Mouse (Mus musculus): ENCODE data around the gene Rnf126.

Gene Rnf126

DNA sequence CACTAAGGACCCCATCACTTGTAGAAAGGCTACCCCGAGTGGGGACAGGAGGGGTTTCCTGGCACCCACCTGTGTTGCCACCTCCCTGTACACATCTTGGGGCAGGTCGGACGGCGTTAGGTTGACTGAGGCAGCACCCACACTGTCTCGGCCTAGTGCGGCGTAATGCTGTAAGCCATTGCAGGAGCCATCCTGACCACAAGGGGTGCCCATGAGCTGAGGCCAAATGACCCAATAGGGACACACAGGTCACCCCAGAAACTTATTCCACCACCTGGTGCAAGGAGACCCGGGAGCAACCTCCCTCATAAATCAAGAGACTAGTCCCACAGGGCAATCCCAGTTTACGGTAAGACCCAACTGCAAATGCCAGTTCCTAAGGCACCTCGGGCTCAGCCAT lies 28.5 kb downstream of the Rnf126 start:
- ATAC-seq (ENCODE audit: insufficient number of reproducible peaks, low FRiP score, low TSS enrichment): no peak

DNA sequence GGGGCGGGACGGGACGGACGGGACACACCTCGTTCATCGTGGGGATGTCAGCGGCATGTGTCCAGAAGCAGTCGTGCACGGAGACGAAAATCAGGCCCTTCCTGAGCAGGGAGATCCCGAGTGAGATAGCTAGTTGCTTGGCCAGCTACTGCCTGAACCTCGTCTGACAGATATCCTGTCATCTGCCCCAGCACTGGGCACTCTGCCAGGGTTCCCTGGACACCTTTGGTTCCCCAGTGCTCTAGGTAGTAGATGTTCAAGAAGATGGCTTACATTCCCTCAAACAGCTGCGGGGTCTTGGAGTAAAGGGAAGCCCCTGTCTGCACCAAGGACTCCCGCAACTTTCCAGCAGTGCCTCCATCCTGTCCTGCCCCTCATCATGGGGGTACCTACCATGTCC lies 30.0 kb downstream of the Rnf126 start:
- ATAC-seq (ENCODE audit: insufficient number of reproducible peaks, low FRiP score, low TSS enrichment): no peak

DNA sequence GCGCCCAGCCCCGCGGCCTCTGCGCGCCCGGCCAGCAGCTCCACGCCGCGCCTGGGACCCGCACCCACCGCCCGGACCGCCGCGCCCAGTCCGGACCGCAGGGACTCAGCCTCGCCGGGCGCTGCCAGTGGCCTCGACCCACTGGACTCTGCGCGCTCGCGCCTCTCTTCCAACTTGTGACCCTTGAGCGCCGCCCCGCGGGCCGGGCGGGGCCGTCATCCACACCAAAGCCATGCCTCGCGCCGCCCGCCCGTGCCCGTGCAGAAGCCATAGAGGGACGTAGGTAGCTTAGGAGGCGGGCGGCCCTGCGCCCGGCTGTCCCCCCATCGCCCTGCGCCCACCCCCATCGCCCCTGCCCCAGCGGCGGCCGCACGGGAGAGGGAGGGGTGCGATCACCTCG lies 31.4 kb downstream of the Rnf126 start:
- ATAC-seq (ENCODE audit: insufficient number of reproducible peaks, low FRiP score, low TSS enrichment): no peak

DNA sequence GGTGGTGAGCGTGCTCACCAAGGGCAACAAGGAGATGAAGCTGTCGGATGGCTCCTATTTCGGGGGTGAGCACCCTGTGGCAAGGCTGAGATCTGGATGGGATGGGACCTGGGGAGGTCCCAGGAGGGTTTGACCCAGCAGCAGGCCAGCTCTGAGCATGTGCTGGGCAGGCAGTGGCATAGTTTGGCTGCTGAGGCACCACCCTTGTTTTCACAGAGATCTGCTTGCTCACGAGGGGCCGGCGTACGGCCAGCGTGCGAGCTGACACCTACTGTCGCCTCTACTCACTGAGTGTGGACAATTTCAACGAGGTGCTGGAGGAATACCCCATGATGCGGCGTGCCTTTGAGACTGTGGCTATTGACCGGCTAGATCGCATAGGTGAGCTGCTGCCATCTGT lies 32.9 kb downstream of the Rnf126 start:
- no peak for ATAC-seq (ENCODE audit: insufficient number of reproducible peaks, low FRiP score, low TSS enrichment)

DNA sequence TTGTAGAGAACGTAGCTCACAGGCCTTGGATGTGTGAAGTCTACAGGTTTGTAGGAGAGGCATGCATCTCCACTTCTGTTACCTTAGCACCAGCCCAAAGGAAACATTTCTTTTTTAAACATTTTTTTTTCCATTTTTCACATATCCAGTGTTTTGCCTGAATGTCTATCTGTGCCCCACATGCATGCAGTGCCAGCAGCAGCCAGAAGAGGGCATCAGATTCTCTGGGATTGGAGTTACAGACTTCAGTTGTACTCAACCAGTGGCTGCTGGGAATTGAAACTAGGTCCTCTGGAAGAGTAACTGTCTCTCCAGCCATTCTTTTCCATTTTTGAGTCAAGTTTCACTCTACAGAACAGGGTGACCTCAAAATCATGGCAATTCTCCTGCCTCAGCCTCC lies 34.3 kb downstream of the Rnf126 start:
- no peak for ATAC-seq (ENCODE audit: insufficient number of reproducible peaks, low FRiP score, low TSS enrichment)

DNA sequence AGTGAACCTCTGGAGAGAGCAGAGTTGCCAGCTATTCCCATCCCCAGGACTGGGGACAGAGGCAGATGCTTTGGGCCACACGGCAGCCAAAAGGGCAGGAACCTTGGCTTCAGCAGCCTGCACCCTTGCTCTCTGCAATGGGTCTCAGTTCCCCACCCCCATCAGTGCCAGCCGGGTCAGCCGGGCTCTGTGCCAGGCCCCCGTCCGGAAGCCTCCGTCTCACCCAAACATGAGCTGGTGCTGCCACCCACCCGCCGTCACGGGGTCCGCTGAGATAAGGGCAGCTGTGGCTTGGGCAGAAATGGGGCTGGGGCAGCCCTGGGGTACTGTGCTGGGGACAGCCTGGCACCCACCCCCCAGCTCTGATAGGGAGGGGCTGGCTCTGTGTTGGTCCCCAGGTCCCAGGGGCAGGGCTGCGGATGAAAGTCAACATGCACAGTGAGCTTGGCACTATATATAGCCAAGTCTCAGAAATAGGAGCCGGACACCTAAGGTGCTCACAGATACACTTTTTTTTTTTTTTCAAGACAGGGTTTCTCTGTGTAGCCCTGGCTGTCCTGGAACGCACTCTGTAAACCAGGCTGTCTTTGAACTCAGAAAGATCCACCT lies 37.3 kb downstream of the Rnf126 start:
- 0 out of 2 replicates have a peak, but pooled peaks have one; percentile 22 for ATAC-seq (ENCODE audit: insufficient number of reproducible peaks, low FRiP score, low TSS enrichment)

DNA sequence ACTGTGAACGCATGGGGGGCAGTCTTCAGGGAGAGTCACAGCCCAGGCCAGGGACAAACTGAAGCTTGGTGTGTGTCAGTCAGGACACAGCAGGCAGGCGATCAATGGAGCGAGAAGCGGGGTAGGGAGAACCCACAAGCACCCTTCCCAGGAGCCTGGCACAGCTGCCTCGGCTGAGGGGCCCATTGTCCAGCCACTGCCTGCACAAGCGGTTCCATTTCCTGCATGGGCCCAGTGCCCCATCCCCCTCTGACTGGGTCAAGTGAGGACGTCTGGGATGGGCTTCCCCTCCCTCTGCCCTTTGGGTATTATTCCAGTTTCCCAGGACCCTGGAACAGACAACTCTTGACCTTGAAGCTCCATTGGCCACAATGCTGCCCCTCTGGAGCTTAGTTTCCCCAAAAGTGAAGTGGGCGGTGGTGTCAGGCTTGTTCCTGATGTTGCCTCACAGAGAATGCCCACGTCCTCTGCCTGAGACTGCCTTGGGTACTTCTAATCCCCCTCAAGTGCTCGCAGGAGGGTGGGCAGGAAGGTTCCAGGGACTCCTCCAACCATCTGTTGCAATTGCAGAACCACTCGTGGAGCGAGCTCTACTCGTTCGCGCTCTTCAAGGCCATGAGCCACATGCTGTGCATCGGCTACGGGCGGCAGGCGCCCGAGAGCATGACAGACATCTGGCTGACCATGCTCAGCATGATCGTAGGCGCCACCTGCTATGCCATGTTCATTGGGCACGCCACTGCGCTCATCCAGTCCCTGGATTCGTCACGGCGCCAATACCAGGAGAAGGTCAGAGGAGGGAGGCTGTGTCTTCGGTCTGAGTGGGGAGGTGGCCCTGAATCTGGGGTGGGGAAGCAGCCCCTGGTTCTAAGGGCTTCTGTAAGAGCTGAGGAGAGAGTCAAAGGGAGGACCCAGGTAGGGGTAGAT lies 38.2 kb downstream of the Rnf126 start:
- no peak for ATAC-seq (ENCODE audit: insufficient number of reproducible peaks, low FRiP score, low TSS enrichment)

DNA sequence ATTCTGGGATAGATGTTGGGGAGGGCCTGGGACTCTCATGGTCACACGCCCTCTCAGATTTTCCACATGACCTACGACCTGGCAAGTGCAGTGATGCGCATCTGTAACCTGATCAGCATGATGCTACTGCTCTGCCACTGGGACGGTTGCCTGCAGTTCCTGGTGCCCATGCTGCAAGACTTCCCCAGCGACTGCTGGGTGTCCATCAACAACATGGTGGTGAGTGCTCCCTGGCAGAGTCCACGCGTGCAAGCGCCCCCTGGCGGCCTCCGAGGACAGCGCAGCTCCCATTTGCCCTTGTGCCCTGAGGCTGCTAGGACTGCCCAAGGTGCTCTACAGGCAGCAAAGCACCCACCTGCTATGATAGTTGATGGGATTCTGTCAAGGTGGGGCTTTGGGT lies 40.7 kb downstream of the Rnf126 start:
- ATAC-seq (ENCODE audit: insufficient number of reproducible peaks, low FRiP score, low TSS enrichment): no peak

DNA sequence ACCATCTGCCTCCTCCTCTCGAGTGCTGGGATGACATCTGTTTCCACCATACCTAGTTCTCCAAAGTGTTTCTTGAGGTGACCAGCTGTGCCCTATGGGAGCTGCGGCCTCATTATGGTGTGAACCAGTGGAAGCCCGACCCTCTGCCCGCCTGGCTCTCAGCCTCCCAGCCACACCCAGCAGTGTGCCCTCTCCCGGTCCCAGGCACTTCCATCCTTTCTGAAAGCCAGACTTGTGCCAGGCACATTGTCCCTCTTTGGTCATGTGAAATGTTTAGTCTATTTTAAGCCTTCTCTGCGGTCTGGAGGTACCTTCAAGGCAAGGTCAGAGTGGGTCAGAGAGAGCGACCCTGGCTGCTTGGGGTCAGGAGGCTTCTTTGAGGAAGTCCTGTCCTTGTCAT lies 43.1 kb downstream of the Rnf126 start:
- no peak for ATAC-seq (ENCODE audit: insufficient number of reproducible peaks, low FRiP score, low TSS enrichment)

DNA sequence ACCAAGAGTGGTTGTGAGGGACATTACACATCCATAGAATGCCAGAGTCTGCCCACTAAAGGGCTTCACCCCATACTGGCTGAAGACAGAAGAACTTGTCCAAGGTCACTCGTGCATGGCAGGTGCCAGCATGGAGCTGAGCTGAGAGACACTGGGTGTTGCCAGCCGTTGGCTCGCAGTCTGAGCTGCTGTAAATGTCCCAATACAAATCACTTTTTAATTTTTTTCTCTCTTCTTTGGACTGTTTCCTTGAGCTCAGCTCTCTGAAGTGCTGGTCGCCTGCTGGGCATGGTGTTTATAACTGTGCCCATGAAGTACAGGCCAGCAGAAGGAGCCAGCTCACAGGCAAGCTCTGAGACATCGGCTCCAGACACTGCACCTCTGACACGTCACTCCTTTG lies 43.7 kb downstream of the Rnf126 start:
- no peak for ATAC-seq (ENCODE audit: insufficient number of reproducible peaks, low FRiP score, low TSS enrichment)

DNA sequence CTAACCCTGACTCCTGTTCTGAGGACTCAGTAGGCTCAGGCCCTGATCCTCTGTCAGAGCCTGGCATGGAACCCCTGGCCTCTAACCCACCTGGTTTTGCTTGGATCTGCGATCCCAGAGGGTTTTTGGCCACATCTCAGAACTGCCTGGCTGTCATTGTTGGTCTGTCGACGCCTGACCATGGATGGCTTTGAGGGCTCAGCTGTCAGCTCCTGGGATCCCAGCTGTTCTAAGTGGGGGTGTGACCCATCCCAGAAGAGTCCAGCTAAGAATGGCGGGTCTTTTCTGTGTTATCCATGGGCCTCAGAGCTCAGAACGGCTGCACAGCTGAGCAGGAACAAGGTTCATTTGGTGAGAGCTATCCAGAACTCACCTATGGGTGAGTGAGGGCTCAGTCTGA lies 45.7 kb downstream of the Rnf126 start:
- ATAC-seq (ENCODE audit: insufficient number of reproducible peaks, low FRiP score, low TSS enrichment): no peak

DNA sequence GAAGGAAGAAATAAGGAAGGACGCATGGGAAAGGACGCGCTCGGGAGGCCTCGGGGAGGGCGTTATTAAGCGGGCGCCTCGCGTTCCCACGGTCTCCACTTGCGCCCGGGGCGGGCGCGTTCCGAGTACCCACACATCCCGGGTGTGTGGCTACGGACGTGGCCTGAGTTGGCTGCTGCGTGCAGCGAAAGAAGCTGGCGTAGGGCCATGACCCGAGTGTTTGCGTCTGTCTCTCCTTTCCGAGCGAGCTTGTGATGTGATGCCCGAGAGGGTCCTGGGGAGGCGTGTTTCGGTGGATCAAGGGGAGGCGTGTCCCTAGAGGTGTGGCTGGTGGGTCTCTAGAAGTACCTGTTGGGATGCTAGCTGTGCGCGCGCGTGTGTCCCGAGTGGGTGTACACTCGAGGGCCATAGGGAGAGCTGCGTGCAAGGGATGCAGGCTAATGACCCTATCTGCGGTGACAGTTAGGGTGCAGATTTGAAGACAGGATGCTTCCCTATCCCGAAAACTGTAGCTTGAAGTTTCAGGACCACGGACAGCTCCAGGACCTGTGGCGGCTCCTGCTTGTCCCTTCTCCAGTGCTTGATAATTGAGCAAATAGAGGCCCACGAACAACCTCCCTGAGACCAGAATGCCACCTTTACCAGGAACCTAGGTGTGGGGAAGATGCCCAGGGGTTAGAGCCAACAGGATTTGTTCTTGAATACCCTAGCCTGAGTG lies 49.0 kb downstream of the Rnf126 start:
- ATAC-seq (ENCODE audit: insufficient number of reproducible peaks, low FRiP score, low TSS enrichment): no peak

DNA sequence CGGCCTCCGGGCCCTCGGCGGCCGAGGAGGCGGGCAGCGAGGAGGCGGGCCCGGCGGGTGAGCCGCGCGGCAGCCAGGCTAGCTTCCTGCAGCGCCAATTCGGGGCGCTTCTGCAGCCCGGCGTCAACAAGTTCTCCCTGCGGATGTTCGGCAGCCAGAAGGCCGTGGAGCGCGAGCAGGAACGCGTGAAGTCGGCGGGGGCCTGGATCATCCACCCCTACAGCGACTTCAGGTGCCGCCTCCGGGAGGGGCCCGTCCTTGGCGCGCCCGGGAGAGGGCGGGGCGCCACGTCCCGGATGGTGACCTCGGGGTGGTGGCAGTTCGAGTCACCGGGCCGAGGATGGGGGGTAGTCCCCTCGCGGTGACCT lies 49.8 kb downstream of the Rnf126 start:
- ATAC-seq (ENCODE audit: insufficient number of reproducible peaks, low FRiP score, low TSS enrichment): peak; percentile 14; the same call in 1 of the 2 replicates

DNA sequence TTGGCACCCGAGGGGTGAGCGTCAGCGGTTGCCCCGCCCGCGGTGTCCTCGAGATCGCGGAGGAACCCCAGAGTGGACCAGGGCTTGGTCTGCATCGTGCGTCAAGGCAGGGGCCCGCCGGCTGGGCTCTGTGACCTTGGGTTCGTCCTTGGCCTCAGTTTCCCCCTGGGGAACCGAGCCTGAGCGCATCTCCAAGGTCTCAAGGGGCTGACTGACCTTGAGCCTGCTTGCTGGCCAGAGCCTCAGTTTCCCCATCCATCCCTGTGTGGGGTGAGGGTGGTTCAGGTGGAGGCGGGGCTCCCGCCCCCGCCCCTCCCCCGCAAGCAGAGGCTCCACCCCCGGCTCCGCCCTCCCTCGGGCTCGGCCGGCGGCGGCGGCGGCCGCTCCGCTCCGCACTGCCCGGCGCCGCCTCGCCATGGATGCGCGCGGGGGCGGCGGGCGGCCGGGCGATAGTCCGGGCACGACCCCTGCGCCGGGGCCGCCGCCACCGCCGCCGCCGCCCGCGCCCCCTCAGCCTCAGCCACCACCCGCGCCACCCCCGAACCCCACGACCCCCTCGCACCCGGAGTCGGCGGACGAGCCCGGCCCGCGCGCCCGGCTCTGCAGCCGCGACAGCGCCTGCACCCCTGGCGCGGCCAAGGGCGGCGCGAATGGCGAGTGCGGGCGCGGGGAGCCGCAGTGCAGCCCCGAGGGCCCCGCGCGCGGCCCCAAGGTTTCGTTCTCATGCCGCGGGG lies 50.3 kb downstream of the Rnf126 start, which contains the start of gene Hcn2:
Gene Hcn2, plus strand, starts transcription at position 381 of the 734 bp plus-strand sequence.
- peak; percentile 8; the same call in 1 of the 2 replicates for ATAC-seq (ENCODE audit: insufficient number of reproducible peaks, low FRiP score, low TSS enrichment)

DNA sequence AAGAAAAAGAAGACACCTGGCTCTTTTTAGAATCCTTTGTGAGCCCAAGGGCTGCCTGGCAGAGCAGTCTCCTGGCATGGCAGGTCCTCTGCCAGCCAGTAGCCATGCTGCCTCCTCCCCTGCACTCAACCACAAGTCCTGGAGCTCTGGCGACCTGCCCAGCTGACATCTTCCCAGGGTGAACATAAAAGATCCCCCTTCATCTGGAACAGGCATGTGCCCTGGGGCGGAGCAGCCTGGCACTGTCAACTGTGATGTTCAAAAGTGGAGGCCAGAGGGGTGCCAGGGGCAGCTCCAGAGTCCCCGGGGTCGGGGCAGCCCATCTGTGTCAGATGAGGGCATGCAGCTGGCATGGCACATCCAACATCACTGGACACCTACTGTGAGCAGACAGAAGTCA lies 51.8 kb downstream of the Rnf126 start:
- no peak for ATAC-seq (ENCODE audit: insufficient number of reproducible peaks, low FRiP score, low TSS enrichment)

DNA sequence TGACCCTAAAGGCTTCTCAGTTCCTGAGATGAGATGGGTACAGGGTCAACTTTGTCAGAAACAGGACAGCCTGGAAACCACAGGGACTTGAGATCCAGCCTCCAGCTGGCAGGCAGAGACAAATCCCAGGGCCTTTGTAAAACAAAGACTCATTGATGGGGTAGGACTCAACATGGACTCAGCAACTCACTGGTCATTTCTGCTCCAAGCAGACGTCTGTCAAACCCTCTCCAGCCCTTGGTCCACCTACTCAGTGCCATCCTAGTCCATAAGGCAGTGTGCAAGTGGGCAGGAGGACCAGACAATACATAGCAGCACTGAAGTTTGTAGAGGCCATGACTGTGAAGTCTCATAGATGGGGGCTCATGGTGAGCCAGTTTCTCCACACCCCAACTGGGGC lies 53.6 kb downstream of the Rnf126 start:
- no peak for ATAC-seq (ENCODE audit: insufficient number of reproducible peaks, low FRiP score, low TSS enrichment)

DNA sequence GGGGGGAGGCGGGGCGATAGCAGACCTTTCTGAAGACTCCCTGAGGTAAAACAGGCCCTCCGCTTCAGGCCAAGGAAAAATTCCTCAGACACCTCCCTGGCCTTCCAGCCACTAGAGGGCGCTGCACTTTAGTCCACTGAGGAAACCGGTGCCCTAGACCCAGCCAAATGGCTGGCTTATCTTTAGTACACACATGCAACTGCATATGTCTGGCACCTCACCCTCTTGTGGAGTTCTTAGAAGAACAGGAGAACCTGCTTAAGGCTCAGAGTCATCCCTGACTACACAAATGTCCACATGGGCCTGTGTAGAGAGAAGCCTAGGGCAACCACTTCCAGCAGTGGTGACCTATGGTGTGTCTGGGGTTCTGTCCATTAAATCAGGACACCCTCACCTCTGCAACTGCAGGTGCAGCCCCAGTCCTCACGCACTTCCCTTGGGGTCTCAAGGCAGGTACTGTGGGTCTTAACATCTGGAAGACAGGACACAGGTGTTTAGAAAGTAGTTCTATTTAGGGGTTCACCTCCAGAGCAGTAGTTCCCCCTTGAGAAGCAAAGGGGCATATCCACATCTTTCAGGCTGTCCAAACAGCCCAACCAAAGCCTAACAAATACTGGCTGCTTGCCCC lies 54.1 kb downstream of the Rnf126 start:
- no peak for ATAC-seq (ENCODE audit: insufficient number of reproducible peaks, low FRiP score, low TSS enrichment)

DNA sequence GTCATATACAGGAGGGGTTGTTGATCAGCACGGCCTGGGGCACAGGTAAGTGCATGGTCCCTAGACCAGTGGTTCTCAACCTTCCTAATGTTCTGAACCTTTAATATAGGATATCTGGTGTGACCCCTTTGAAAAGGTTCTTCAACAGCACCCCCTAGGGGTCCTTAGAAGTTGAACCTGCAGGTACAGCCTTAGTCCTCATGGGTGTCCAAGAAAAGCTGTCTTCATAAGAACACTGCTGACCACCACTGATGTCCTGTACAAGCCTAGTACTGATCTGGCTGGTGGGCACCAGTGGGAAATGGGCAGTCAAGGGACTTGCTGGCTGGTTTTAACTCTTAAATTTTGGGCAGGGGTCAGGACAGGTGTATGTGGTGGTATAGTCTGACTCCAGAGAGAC lies 54.7 kb downstream of the Rnf126 start:
- no peak for ATAC-seq (ENCODE audit: insufficient number of reproducible peaks, low FRiP score, low TSS enrichment)

DNA sequence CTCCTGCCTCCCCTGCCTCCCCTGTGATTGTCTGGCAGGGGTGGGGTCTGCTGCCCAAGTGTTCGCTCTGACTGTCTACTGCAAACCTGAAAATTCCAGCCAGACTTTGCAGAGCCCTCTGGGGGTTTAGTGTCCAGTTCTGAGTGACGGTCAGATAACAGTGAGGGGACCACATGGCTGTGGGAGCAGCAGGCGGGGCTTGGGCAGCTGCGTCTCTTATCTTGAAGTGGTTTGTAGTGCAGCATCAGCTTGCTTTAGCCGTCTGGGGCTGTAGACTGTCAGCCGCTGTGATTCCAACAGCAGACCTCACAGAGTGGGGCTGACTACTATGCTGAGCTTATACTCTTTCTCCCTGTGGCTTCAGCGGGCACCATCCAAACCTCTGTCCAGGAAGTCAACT lies 57.4 kb downstream of the Rnf126 start:
- no peak for ATAC-seq (ENCODE audit: insufficient number of reproducible peaks, low FRiP score, low TSS enrichment)

DNA sequence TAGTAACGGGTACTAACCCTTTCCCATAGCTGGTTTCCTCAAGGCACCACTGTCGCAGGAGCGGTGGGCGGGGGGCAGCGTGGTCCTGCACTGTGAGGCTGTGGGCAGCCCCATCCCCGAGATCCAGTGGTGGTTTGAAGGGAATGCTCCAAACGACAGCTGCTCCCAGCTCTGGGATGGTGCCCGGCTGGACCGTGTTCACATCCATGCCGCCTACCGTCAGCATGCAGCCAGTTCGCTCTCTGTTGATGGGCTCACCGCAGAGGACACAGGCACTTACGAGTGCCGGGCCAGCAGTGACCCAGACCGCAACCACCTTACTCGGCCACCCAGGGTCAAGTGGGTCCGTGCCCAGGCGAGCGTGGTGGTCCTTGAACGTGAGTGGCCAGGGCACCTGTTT lies 58.1 kb downstream of the Rnf126 start:
- no peak for ATAC-seq (ENCODE audit: insufficient number of reproducible peaks, low FRiP score, low TSS enrichment)
